Mouse (Mus musculus) v-Abl transformed pro-B cells (cell line): ENCODE data around the gene Gm13285.
"Not testable (repeated sequence)": the region's sequence is repeated elsewhere in the genome, so short reads cannot be mapped to it uniquely, and the experiment has no call there.

Source experiments
- in situ Hi-C, 2 experiments: fragments of 400-800 bp; cut with MboI; formaldehyde crosslinking; loops; one replicate each; pipeline ENCODE4 v1.15.1; 2025; ENCODE audit not compliant: unreplicated experiment in 2 of 2

Gene Gm13285

DNA sequence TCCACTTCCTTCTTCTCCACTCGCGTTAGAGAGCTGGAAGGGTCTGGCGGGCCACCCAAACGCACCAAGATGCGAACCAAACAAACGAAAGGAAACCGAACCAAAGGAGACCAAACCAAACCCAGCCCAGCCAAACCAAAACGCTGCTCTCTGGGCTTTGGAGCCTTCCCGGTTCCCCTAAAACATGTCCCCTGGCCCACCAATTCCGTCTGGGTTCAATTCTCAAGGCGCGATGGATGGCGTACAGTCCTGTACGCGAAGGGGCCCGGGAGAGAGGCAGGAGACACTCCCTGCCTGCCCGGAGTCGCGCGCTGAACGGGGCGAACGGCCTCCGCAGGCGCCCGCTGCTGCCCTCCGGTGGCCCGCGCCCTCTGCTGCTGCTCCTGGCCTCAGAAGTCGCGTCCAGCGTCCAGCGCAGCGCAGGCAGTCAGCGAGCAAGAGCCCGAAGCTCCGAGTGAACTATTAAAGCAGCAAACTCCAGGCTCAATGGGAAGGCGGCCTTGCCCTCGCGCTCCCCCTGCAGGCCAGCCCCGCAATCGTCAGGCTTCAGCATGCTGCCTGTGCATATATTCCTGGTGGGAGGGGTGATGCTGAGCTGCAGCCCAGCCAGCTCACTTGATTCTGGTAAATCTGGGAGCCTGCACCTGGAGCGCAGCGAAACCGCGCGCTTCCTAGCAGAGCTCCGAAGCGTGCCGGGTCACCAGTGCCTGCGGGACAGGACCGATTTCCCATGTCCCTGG is 5.4 kb upstream of the Gm13285 start, which contains the start of gene Gm13275:
Gene Gm13275, plus strand, starts transcription at position 552 of the 740 bp plus-strand sequence.
- in situ Hi-C loops: not testable (repeated sequence)

DNA sequence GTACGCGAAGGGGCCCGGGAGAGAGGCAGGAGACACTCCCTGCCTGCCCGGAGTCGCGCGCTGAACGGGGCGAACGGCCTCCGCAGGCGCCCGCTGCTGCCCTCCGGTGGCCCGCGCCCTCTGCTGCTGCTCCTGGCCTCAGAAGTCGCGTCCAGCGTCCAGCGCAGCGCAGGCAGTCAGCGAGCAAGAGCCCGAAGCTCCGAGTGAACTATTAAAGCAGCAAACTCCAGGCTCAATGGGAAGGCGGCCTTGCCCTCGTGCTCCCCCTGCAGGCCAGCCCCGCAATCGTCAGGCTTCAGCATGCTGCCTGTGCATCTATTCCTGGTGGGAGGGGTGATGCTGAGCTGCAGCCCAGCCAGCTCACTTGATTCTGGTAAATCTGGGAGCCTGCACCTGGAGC is 2.4 kb upstream of the Gm13285 start, which contains the start of gene Gm13279:
Gene Gm13279, plus strand, starts transcription at position 301 of the 400 bp plus-strand sequence.
- in situ Hi-C loops: not testable (repeated sequence)

DNA sequence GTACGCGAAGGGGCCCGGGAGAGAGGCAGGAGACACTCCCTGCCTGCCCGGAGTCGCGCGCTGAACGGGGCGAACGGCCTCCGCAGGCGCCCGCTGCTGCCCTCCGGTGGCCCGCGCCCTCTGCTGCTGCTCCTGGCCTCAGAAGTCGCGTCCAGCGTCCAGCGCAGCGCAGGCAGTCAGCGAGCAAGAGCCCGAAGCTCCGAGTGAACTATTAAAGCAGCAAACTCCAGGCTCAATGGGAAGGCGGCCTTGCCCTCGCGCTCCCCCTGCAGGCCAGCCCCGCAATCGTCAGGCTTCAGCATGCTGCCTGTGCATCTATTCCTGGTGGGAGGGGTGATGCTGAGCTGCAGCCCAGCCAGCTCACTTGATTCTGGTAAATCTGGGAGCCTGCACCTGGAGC is 3.5 kb downstream of the Gm13285 start, which contains the start of gene Gm13287:
Gene Gm13287, plus strand, starts transcription at position 301 of the 400 bp plus-strand sequence.
- in situ Hi-C loops: loop anchor here (25.0 kb wide), 1 partner anchor 116 kb away; the partner anchor contains the start of genes Ifna16 (in 2 of the 2), Ifna2 (in 2 of the 2) and Ifnab (in 2 of the 2)

DNA sequence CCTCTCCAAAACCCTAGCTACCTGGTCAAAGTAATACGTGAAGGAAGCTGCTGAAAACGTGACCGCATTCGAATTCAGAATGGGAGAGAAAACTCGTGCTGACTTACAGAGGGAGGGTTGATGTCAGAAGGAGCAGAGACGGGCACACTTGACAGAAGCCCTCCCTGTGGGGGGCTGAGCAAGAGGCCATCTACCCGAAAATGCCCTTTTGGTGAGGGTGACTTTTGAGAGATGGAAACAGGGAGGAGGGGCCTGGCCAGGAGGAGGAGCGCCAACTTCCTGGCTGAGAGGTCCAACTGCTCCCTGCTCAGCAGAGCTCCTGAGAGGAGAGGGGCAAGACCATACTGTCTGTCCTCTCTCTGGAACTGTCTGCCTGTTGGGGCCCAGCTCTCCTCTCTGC is 5.8 kb downstream of the Gm13285 start, which contains the start of gene Gm13288:
Gene Gm13288, plus strand, starts transcription at position 301 of the 400 bp plus-strand sequence.
- in situ Hi-C loops: loop anchor here (25.0 kb wide), 1 partner anchor 118 kb away; the partner anchor contains the start of genes Ifna16 (in 2 of the 2), Ifna2 (in 2 of the 2) and Ifnab (in 2 of the 2)

DNA sequence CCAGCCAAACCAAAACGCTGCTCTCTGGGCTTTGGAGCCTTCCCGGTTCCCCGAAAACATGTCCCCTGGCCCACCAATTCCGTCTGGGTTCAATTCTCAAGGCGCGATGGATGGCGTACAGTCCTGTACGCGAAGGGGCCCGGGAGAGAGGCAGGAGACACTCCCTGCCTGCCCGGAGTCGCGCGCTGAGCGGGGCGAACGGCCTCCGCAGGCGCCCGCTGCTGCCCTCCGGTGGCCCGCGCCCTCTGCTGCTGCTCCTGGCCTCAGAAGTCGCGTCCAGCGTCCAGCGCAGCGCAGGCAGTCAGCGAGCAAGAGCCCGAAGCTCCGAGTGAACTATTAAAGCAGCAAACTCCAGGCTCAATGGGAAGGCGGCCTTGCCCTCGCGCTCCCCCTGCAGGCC is 6.3 kb downstream of the Gm13285 start:
- in situ Hi-C loops: loop anchor here (25.0 kb wide), 1 partner anchor 118 kb away; the partner anchor contains the start of genes Ifna16 (in 2 of the 2), Ifna2 (in 2 of the 2) and Ifnab (in 2 of the 2)

DNA sequence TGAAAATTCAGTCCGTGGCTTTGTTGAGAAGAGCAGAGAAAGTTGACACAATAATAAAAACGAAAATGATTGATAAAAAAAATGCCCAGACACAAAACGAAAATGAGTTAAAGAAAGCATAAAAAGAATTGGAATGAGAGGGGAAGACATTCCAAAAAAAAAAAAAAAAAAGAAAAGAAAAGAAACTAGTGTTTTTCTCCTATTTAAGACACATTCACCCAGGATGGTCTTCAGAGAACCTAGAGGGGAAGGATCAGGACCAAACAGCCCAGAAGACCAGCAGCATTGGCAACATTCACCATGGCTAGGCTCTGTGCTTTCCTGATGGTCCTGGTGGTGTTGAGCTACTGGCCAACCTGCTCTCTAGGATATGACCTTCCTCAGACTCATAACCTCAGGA is 16.5 kb downstream of the Gm13285 start, which contains the start of gene Ifna7:
Gene Ifna7, plus strand, starts transcription at position 301 of the 400 bp plus-strand sequence.
- in situ Hi-C loops: loop anchor here (25.0 kb wide), 1 partner anchor 129 kb away; the partner anchor contains the start of genes Ifna16 (in 2 of the 2), Ifna2 (in 2 of the 2) and Ifnab (in 2 of the 2)

DNA sequence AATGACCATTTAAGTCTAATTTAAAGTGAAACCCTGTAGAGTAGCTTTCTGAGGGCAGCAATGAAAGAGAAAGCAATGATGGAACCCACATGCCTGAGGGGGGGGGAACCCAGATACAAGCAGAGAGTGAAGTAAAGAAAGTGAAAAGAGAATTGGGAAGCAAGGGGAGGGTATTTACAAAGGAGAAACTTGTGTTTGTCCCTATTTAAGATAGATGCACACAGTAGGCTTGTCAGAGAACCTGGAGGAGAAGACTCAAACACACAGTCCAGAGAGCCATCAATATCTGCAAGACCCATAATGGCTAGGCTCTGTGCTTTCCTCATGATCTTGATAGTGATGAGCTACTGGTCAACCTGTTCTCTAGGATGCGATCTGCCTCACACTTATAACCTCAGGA is 20.2 kb downstream of the Gm13285 start, which contains the start of gene Ifna11:
Gene Ifna11, plus strand, starts transcription at position 301 of the 400 bp plus-strand sequence.
- in situ Hi-C loops: loop anchor here (25.0 kb wide), 1 partner anchor 132 kb away; the partner anchor contains the start of genes Ifna16 (in 2 of the 2), Ifna2 (in 2 of the 2) and Ifnab (in 2 of the 2)

DNA sequence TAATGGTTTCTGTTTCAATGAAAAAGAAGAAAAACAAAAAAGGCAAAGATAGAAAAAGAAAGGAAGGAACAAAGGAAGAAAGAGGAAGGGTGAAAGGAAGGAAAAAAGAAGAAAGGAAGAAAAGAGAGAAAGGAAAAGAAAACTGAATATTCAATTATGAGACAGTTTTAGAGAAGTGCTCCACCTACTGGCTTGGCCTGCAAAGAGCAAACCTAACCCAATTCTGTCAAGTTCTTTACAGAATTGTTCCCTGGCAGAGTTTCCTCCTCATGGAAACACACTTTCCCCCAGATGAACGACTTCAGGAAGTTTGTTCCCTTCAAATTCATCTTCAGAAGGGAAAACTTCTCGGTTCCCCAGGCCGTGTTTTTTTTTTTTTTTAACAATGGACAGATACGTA is 23.5 kb downstream of the Gm13285 start:
- in situ Hi-C loops: loop anchor here (25.0 kb wide), 1 partner anchor 136 kb away; the partner anchor contains the start of genes Ifna16 (in 2 of the 2), Ifna2 (in 2 of the 2) and Ifnab (in 2 of the 2)

DNA sequence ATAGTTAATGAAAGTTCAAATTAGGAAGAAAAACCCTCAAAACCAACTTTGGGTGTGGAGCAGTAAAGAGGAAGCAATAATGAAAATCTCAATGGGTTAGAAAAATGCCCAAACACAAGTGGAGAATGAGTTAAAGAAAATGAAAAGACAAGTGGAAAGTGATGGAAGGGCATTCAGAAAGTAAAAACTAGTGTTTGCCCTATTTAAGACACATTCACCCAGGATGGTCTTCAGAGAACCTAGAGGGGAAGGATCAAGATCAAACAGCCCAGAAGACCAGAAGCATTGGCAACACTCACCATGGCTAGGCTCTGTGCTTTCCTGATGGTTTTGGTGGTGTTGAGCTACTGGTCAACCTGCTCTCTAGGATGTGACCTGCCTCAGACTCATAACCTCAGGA is 27.7 kb downstream of the Gm13285 start, which contains the start of gene Ifna6:
Gene Ifna6, plus strand, starts transcription at position 301 of the 400 bp plus-strand sequence.
- in situ Hi-C loops: not testable (repeated sequence)

DNA sequence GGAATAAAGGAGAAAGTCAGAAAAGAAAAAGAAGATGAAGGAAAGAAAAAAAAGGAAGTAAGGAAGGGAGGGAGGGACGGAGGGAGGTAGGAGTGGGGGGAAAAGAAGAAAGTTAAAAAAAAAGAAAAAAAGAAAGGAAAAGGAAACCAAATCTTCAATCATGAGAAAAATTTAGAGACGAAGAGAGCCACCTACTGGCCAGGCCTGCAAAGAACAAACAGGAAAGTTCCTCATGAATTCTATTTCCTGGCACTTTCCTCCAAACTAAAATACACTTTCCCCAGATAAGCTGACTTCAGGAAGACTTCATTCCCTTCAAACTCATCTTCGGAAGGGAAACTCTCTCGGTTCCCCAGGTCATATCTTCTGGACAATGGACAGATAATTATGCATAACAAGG is 31.1 kb downstream of the Gm13285 start:
- in situ Hi-C loops: no loop called here

DNA sequence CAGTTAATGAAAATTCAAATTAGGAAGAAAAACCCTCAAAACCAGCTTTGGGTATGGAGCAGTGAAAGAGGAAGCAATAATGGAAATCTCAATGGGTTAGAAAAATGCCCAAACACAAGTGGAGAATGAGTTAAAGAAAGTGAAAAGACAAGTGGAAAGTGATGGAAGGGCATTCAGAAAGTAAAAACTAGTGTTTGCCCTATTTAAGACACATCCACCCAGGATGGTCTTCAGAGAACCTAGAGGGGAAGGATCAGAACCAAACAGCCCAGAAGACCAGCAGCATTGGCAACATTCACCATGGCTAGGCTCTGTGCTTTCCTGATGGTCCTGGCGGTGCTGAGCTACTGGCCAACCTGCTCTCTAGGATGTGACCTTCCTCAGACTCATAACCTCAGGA is 35.8 kb downstream of the Gm13285 start, which contains the start of gene Ifna5:
Gene Ifna5, plus strand, starts transcription at position 301 of the 400 bp plus-strand sequence.
- in situ Hi-C loops: not testable (repeated sequence)

DNA sequence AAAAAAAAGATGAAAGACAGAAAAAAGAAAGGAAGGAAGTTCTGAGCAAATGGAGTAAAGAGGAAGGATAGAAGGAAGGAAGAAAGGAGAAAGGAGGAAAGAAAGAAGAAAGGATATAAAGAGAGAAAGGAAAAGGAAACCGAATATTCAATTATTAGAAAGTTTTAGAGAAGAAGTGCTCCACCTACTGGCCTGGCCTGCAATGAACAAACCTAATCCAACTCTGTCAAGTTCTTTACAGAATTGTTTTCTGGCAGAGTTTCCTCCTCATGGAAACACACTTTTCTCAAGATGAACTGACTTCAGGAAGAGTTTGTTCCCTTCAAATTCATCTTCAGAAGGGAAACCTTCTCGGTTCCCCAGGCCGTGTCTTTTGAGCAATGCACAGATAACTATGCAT is 39.4 kb downstream of the Gm13285 start:
- in situ Hi-C loops: no loop called here

DNA sequence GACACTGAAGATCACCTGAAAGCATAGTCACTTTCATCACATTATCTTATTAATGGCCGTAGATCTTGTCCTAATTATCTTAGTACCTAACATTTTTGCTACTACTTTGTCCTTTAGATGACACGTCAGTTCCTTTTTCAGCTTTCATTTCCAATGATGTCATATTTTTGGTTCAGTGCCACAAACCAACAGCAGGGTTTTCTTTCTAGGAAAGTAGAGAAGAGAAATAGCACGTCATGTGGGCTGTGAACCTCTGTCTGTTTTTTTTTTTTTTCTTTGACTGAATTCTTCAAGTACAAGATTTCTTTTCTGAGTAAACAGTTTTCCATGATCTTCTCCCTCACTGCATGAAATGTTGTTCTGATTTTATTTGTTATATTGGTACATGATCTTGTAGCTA is 40.6 kb downstream of the Gm13285 start:
- in situ Hi-C loops: no loop called here

DNA sequence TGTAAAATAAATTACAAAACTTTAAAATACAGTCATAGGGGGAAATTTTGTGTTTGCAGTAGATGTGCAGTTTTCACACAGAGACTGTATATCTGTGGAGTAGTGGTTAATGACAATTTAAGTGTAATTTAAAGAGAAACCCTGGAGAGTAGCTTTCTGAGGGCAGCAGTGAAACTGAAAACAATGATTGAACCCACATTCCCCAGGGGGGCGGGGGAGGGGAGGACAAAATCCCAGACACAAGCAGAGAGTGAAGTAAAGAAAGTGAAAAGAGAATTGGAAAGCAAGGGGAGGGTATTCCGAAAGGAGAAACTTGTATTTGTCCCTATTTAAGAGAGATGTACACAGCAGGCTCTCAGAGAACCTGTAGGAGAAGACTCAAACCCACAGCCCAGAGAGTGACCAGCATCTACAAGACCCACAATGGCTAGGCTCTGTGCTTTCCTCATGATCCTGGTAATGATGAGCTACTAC is 42.0 kb downstream of the Gm13285 start, which contains the start of gene Ifna4:
Gene Ifna4, plus strand, starts transcription at position 424 of the 474 bp plus-strand sequence.
- in situ Hi-C loops: no loop called here

DNA sequence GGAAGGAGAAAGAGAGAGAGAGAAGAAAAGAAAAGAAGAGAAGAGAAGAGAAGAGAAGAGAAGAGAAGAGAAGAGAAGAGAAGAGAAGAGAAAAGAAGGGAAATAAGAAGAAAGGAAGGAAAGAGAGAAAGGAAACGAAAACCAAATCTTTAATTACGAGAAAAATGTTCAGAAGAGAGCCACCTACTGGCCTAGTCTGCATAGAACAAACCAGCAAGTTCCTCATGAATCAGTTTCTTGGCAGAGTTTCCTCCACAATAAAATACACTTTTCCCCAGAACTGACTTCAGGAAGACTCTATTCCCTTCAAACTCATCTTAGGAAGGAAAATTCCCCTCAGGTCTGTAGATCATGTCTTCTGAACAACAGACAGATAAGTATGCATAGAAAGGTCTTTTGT is 45.9 kb downstream of the Gm13285 start:
- in situ Hi-C loops: no loop called here

DNA sequence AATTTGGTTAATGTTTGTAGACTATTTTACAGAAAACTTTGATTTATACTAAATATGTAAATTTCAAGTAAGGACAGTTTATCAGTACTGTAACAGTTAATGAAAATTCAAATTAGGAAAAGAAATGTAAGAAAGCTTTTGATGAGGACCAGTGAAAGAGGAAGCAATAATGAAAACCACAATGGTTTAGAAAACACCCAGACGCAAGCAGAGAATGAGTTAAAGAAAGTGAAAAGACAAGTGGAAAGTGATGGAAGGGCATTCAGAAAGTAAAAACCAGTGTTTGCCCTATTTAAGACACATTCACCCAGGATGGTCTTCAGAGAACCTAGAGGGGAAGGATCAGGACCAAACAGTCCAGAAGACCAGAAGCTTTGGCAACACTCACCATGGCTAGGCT is 50.2 kb downstream of the Gm13285 start, which contains the start of gene Ifna1:
Gene Ifna1, plus strand, starts transcription at position 390 of the 400 bp plus-strand sequence.
- in situ Hi-C loops: loop anchor here in 1 of 2 experiments (25.0 kb wide), 1 partner anchor 438 kb away; the partner anchor contains the start of gene Cdkn2a
